Mouse (Mus musculus): ENCODE results near the gene Naglu.
"Not testable (repeated sequence)": the region's sequence is repeated elsewhere in the genome, so short reads cannot be mapped to it uniquely, and the experiment has no call there.

Naglu gene

DNA sequence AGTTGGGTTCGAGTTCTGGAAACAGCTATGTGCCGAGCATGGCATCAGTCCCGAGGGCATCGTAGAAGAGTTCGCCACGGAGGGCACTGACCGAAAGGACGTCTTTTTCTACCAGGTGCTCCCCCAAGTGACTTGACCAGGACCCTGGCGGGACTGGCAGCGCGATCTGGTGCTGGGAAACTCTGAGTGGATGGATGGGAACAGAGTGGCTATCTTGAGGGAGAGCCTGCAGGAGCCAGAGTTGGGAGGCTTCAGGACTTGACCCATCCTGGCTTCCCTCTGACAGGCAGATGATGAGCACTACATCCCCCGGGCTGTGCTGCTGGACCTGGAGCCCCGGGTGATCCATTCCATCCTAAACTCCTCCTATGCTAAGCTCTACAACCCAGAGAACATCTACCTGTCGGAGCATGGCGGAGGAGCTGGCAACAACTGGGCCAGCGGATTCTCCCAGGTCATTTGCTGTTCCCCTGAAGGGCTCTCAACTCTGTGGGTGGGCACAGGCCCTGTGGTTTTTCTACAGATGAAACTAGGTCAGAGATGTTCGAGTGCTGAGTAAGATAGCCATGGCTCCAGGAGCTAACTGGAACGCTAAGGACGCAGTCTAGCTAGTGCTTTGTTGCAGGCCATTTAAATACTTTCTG, 50.9 kb downstream of the Naglu start:
- no peak for DNase-seq (ENCODE audit: low spot score in 2 of 2)

DNA sequence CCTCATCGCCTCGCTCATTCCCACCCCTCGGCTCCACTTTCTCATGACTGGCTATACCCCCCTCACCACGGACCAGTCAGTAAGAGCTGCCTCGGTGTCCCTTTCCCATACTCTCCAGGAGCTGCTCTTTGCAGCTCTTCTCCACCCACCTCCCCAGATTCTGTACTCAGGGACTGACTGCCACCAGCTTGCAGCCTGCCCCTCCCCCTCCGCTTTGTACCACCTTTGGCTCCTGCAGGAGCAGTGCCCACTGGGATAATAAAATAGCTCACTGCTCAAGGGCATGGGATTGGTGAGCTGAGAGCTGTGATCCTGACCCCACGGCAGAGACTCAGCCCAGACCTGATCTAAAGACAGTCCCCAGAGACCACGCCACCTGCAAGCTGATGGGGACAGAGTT, 54.7 kb downstream of the Naglu start:
- not testable (repeated sequence) for DNase-seq (ENCODE audit: low spot score in 2 of 2)

DNA sequence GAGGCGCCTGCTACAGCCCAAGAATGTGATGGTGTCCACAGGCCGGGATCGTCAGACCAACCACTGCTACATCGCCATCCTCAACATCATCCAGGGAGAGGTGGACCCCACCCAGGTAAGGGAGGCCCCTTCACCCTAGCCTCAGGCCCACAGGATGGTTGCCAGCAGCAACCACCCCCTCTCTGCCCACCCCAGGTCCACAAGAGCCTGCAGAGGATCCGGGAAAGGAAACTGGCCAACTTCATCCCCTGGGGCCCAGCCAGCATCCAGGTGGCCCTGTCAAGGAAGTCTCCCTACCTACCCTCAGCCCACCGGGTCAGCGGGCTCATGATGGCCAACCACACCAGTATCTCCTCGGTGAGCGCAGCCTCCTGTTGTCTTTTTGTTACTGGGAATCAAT, 55.2 kb downstream of the Naglu start:
- DNase-seq (ENCODE audit: low spot score in 2 of 2), result not testable (repeated sequence)

DNA sequence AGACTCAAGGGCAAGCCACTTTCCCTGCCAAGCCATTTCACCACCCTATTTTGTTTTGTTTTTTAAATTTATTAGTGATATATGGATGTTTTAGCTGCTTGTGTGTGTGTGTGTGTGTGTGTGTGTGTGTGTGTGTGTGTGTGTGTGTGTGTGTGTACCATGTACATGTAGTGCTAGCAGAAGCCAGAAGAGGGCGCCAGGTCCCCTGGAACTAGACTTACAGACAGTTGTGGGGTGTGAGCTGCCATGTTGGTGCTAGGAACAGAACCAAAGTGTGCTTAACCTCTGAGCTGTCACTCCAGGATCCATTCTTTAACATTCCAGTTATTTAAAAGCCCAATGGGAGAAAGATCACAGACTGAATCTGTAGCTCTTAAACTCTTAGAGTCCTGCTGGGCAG, 57.3 kb downstream of the Naglu start:
- no peak for DNase-seq (ENCODE audit: low spot score in 2 of 2)
